Mouse (Mus musculus) liver, embryonic 14.5 days (tissue): ENCODE measurements around the gene Pold2.

Experiments
- CTCF ChIP-seq: IDR thresholded peaks from 2 replicates; pipeline ENCODE4 v1.5.1; 2016; ENCODE audit warnings: antibody characterized with exemption, low read depth, control low read depth
- EP300 ChIP-seq: IDR thresholded peaks from 2 replicates; pipeline ENCODE4 v1.6.1; 2016; ENCODE audit warnings: antibody characterized with exemption, low read depth

- TF ChIP-seq EP300 (no peak), CTCF (no peak)
Observed at GRCm38 (mm10) chr11:5913936-5914335, 35.8 kb upstream of the Pold2 start.
